Mouse (Mus musculus) WW6 (cell line): ENCODE data around the gene Pde4dip.

Experiments
- DNase-seq: peaks from one replicate; pipeline ENCODE4 v3.0.0-alpha.2; 2013; ENCODE audit warnings: low read depth, low spot score

Pde4dip gene

GRCm38 (mm10) chr3:97802297-97802696 is 86.2 kb downstream of the Pde4dip start:
- no peak for DNase-seq

- DNase-seq = no peak
Observed at GRCm38 (mm10) chr3:97801178-97801699, 87.3 kb downstream of the Pde4dip start.

GRCm38 (mm10) chr3:97800657-97801056 is 87.8 kb downstream of the Pde4dip start:
- no peak for DNase-seq

GRCm38 (mm10) chr3:97800004-97800403 is 88.5 kb downstream of the Pde4dip start:
- DNase-seq = no peak

- no peak for DNase-seq
Observed at GRCm38 (mm10) chr3:97799267-97799666, 89.2 kb downstream of the Pde4dip start.

- DNase-seq = no peak
Observed at GRCm38 (mm10) chr3:97797371-97797770, 91.1 kb downstream of the Pde4dip start.

GRCm38 (mm10) chr3:97793995-97794394 is 94.5 kb downstream of the Pde4dip start:
- no peak for DNase-seq

GRCm38 (mm10) chr3:97790150-97790549 is 98.4 kb downstream of the Pde4dip start:
- no peak for DNase-seq

GRCm38 (mm10) chr3:97789317-97789716 is 99.2 kb downstream of the Pde4dip start:
- DNase-seq = no peak

- no peak for DNase-seq
Observed at GRCm38 (mm10) chr3:97776195-97776594, 112.3 kb downstream of the Pde4dip start.

- DNase-seq = no peak
Observed at GRCm38 (mm10) chr3:97775742-97776141, 112.8 kb downstream of the Pde4dip start.

- DNase-seq = no peak
Observed at GRCm38 (mm10) chr3:97774861-97775260, 113.6 kb downstream of the Pde4dip start.

- peak; percentile 83 for DNase-seq
Observed at GRCm38 (mm10) chr3:97767771-97768762, 120.4 kb downstream of the Pde4dip start.

- peak; percentile 24 for DNase-seq
Observed at GRCm38 (mm10) chr3:97767041-97767770, 121.3 kb downstream of the Pde4dip start.

GRCm38 (mm10) chr3:97766459-97766858 is 122.0 kb downstream of the Pde4dip start:
- DNase-seq = no peak

- DNase-seq = no peak
Observed at GRCm38 (mm10) chr3:97764152-97764551, 124.4 kb downstream of the Pde4dip start.

- DNase-seq = no peak
Observed at GRCm38 (mm10) chr3:97761951-97762350, 126.6 kb downstream of the Pde4dip start.

- no peak for DNase-seq
Observed at GRCm38 (mm10) chr3:97761168-97761567, 127.3 kb downstream of the Pde4dip start.

- no peak for DNase-seq
Observed at GRCm38 (mm10) chr3:97759846-97760245, 128.7 kb downstream of the Pde4dip start.

- DNase-seq = no peak
Observed at GRCm38 (mm10) chr3:97757501-97757900, 131.0 kb downstream of the Pde4dip start.

- no peak for DNase-seq
Observed at GRCm38 (mm10) chr3:97756283-97757074, 132.0 kb downstream of the Pde4dip start.
